Mouse (Mus musculus) pancreas, adult 10 weeks (tissue): ENCODE measurements around the gene Lrch2. TPM values are rescaled to one million over a fixed set of nuclear protein-coding genes. Genes with fewer than 3 reads are reported as not detected.

Source experiments
- polyA plus RNA-seq: library from polyadenylated mRNA; stranded (reverse); fragments of 350-450 nt; fragmentation: Illumina TruSeq; extraction: RNeasy Lipid Tissue Mini Kit (QIAGEN cat#74804); gene quantifications from one replicate; pipeline ENCODE4 v1.2.3, GENCODE M21; 2015; ENCODE audit warnings: low read depth, low replicate concordance; ENCODE audit not compliant: insufficient read depth

Gene Lrch2
- 0.79 TPM for polyA plus RNA-seq

DNA sequence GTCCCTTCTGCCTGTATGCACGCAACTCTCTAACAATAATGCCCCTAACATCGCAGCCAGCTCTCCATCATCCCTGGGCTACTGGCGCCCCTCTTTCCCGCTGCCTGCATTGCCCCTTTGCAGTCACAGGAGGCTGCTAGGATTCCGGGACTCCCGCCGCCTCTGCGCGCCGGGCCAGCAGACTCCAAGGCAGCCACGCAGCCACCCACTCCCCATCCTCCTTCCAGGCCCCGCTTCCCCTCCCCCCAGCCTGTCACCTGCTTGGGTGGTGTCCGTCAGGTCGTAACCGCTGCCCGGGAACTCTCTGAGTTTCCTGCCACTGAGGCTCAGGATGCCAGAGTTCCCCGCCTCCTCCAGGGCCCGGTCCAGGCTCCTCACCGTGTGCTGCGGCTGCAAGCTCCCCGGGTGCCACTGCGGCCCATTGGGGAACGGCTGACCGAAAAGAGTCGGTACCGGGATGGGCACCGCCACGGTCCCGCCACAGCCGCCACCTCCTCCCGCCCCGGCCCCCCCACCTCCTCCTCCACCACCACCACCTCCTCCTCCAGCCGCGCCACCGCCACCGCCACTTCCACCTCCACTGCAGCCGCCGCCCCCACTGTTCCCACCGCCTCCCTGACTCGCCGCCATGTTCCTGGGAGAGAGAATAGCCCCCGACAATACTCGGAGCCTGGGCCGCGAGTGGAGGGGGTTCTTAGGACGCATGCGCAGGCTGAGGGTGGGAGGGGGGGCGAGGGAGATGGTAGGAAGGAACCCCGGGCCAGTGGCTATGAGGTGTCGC, at the start of gene Lrch2:
Lrch2 (minus strand) TSS at position 661 of the 781 bp plus-strand sequence.

DNA sequence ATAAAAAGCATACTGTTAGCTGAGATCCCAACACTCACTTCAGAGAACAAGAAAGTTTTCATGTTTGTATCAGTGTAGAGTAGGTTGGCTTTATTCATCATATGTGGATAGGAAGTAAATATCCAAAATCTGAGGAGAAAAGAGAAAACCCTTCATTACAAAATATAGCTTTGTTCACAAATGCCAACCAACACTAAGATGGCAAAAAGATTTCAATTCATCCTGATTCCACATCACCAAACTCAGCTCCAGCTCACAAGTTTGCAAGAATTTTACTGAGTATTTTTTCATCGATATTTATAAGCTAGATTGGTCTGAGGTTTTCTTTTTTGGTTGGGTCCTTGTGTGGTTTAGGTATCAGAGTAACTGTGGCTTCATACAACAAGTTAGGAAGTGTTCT, 100.3 kb downstream of the Lrch2 start, which contains the start of gene Vmn1r239-ps:
Vmn1r239-ps (minus strand) TSS at position 101 of the 400 bp plus-strand sequence.

DNA sequence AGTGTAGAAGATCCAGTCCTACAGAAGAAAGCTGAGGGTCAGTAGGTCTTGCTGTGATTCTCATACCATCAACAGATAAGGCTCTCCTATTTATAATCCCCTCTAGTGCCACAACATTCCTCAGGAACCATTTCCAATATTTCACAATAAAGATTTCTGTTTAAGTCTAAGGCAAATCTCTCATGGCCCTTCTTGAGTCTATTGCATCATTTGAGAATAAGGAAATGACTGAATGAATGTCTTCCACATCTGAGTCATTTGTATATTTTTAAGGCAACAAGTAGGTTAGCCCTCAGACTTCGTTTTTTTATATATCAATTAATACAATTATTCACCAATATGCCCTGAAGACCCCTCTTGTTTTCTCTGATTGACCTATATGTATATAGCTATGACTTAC, 124.8 kb downstream of the Lrch2 start, which contains the start of gene Il13ra2:
Il13ra2 (minus strand) TSS at position 64 of the 400 bp plus-strand sequence.

Other genes starting within 250 kb of the Lrch2 start
- not detected for gene Il13ra2, start 124.9 kb downstream of the Lrch2 start, polyA plus RNA-seq
- gene Vmn1r239-ps, start 100.4 kb downstream of the Lrch2 start, polyA plus RNA-seq: not detected
- gene Gm15128, start 211.9 kb upstream of the Lrch2 start, polyA plus RNA-seq: not detected